Mouse (Mus musculus) kidney, embryonic 14.5 days (tissue): ENCODE data around the gene Ubap2. TPM values are rescaled to one million over a fixed set of nuclear protein-coding genes. Genes with fewer than 3 reads are reported as not detected.

Experiments
- ATAC-seq: fragments of 200-750 bp; cut with Nextera tagmentation; 2 replicates; pipeline ENCODE4 v1.8.0; 2017; ENCODE audit warnings: moderate number of reproducible peaks, mild to moderate bottlenecking, moderate TSS enrichment, moderate library complexity; ENCODE audit not compliant: low FRiP score, low TSS enrichment
- H3K27ac ChIP-seq: fragments of 300-500 bp; sonication (generic); 2 replicates; pipeline ENCODE4 v1.5.1; 2014; ENCODE audit warnings: low read depth, mild to moderate bottlenecking, low read length, moderate library complexity, mixed read lengths
- H3K27me3 ChIP-seq: fragments of 300-500 bp; sonication (generic); 2 replicates; pipeline ENCODE4 v1.6.1; 2014; ENCODE audit warnings: mild to moderate bottlenecking, low read length; ENCODE audit not compliant: control insufficient read depth, insufficient read depth
- H3K36me3 ChIP-seq: fragments of 300-500 bp; sonication (generic); 2 replicates; pipeline ENCODE4 v1.6.1; 2014; ENCODE audit warnings: low read length, mixed read lengths; ENCODE audit not compliant: control insufficient read depth, insufficient read depth
- H3K4me1 ChIP-seq: fragments of 300-500 bp; sonication (generic); 2 replicates; pipeline ENCODE4 v1.6.1; 2014; ENCODE audit warnings: low read length, mixed read lengths; ENCODE audit not compliant: control insufficient read depth, insufficient read depth
- H3K4me2 ChIP-seq: fragments of 300-500 bp; sonication (generic); replicated peaks from 2 replicates; pipeline ENCODE4 v1.6.1; 2014; ENCODE audit warnings: low read depth, mild to moderate bottlenecking, low read length
- H3K4me3 ChIP-seq: fragments of 300-500 bp; sonication (generic); 2 replicates; pipeline ENCODE4 v1.5.1; 2014; ENCODE audit warnings: mild to moderate bottlenecking, low read length
- H3K9ac ChIP-seq: fragments of 300-500 bp; sonication (generic); 2 replicates; pipeline ENCODE4 v1.6.1; 2014; ENCODE audit warnings: low read depth, mild to moderate bottlenecking, low read length, moderate library complexity
- H3K9me3 ChIP-seq: fragments of 300-500 bp; sonication (generic); 2 replicates; pipeline ENCODE4 v1.6.1; 2016; ENCODE audit warnings: low read length; ENCODE audit not compliant: control insufficient read depth
- WGBS: fragments of 180-500 bp; shearing (Covaris S2); extraction: QIAGEN DNeasy Blood & Tissue Kit; methylation state at CpG from one replicate; pipeline ENCODE4 v1.1.7; 2014; 5-methylcytosine and 5-hydroxymethylcytosine counted together
- polyA plus RNA-seq: library from polyadenylated mRNA; unstranded; fragments of >200 nt; fragmentation: Nextera tagmentation; extraction: Ambion mirVana; gene quantifications from 2 replicates; pipeline ENCODE4 v1.2.1, GENCODE M21; 2014

The Ubap2 gene
- polyA plus RNA-seq, 1 experiment from 2014 or later, result 65.5 TPM

DNA sequence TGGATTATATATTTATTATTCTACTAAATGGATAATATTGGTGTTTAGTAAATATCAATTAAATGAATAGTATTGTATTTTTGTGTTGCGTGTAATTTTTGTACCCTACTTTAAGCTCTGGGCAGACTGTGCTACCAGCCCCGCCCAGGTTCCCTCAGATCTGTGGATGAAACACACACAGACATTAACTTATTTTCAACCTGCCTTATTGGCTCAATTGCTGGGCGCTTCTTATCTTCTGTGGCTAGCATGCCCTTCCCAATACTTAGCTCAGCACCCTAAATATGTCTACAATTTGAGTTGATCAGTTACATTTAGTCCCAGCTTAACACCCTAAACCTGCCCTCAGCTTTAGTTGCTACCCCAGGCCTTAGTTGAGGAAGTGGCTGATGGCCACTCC is 113.7 kb downstream of the Ubap2 start:
- H3K9ac ChIP-seq, result no peak overlapping the region
- H3K27ac ChIP-seq, result no peak overlapping the region
- H3K4me3 ChIP-seq, result no peak overlapping the region
- 93% methylated on average over 3 of the region's 3 CpGs for WGBS
- H3K4me1 ChIP-seq, result no peaks in the 10 kb centered on the region
- H3K4me2 ChIP-seq, result no peak overlapping the region
- no peak for ATAC-seq
- H3K27me3 ChIP-seq, result no peaks in the 10 kb centered on the region
- H3K9me3 ChIP-seq, result no peaks in the 10 kb centered on the region
- H3K36me3 ChIP-seq, result no peaks in the 10 kb centered on the region

DNA sequence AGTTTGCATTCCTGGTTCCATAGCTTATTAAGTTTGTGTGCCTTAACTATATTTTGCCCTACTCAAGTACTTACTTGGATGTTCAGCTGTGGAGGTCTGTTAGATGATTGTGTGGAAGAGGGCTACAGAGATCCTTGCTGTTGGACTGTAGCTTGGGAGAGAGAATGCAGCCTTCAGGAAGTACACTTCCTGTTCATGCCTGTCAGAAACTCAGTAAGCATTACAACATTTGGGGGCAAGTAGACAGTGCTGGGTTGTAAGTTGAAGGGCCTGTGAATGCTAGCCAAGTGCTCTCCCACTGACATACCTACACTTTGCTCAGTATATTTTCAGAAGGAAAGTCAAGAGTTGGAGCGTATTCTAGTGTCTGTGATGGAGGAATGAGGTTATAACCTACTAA is 116.7 kb downstream of the Ubap2 start:
- H3K4me3 ChIP-seq, result no peak overlapping the region
- H3K27me3 ChIP-seq, result no peaks in the 10 kb centered on the region
- H3K9me3 ChIP-seq, result no peaks in the 10 kb centered on the region
- H3K4me2 ChIP-seq, result no peak overlapping the region
- H3K36me3 ChIP-seq, result no peaks in the 10 kb centered on the region
- ATAC-seq, result no peak
- 84% methylated on average over 1 of the region's 1 CpGs for WGBS
- no peak overlapping the region for H3K27ac ChIP-seq
- H3K4me1 ChIP-seq, result no peaks in the 10 kb centered on the region
- no peak overlapping the region for H3K9ac ChIP-seq

DNA sequence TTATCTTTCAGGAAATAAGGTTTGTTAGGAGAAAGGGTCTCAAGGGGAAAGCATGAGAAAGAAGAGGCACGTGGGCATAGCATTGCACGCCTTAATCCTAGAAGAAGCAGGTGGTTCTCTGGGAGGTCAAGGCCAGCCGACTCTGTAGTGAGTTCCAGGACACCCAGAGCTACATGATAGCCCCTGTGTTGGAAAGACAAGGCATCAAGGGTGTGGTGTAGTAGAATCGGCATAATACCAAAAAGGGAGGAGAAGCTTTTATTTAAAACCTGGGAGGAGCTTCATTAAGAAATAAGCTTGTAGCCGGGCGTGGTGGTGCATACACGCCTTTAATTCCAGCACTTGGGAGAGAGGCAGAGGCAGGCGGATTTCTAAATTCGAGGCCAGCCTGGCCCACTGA is 118.0 kb downstream of the Ubap2 start:
- Histone ChIP-seq H3K4me1 (no peaks in the 10 kb centered on the region), H3K27ac (no peak overlapping the region), H3K9me3 (no peaks in the 10 kb centered on the region), H3K36me3 (no peaks in the 10 kb centered on the region), H3K4me3 (no peak overlapping the region), H3K4me2 (no peak overlapping the region), H3K27me3 (no peaks in the 10 kb centered on the region), H3K9ac (no peak overlapping the region)
- WGBS, result 82% methylated on average over 9 of the region's 9 CpGs
- ATAC-seq, result no peak

DNA sequence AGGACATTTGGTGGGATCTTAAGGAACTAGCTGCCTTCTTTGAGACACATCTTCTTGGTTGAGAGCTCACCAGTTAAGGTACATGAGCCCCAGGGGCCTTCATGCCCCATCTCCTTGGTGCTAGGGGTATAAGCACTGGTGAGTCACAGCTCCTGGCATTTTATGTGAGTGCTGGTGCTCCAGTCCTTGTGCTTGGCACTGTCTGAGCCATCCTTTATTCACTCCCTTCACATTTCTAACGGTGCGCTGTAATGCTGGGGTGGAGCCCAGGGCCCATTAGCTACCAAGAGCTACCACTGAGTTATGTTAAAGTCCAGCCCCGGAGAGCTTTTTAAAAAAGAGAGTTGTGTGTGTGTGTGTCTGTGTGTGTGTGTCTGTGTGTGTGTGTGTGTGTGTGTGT is 121.8 kb downstream of the Ubap2 start:
- no peak overlapping the region for H3K9ac ChIP-seq
- no peak for ATAC-seq
- 96% methylated on average over 3 of the region's 3 CpGs for WGBS

DNA sequence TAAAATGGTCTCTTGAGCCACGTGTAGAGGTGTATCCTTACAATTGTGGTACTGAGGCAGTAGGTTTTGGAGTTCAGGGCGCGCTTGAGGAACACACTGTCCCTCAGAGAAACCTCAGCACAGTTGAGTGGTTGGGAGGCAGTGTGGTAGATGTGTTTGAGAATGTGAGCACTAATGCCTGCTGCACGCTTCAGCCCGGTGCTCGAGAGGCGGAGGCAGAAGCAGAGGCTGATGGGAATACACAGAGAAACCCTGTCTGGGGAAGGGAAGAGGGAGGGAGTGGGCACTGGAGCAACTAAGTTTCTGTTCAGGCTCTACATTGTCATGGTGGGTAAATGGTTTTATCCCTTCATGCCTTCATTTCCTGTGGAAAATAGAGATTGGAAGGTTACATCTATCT is 123.8 kb downstream of the Ubap2 start:
- H3K4me3 ChIP-seq, result no peak overlapping the region
- H3K9me3 ChIP-seq, result no peaks in the 10 kb centered on the region
- H3K36me3 ChIP-seq, result no peaks in the 10 kb centered on the region
- no peaks in the 10 kb centered on the region for H3K27me3 ChIP-seq
- no peak overlapping the region for H3K4me2 ChIP-seq
- no peak overlapping the region for H3K27ac ChIP-seq
- no peaks in the 10 kb centered on the region for H3K4me1 ChIP-seq
- ATAC-seq, result no peak
- H3K9ac ChIP-seq, result no peak overlapping the region
- WGBS, result 96% methylated on average over 7 of the region's 7 CpGs

More for the DNA sequence above, 121.8 kb downstream of the Ubap2 start:
- no peak overlapping the region for H3K4me2 ChIP-seq
- no peaks in the 10 kb centered on the region for H3K27me3 ChIP-seq
- no peaks in the 10 kb centered on the region for H3K4me1 ChIP-seq
- H3K27ac ChIP-seq, result no peak overlapping the region
- no peaks in the 10 kb centered on the region for H3K9me3 ChIP-seq
- no peak overlapping the region for H3K4me3 ChIP-seq
- H3K36me3 ChIP-seq, result no peaks in the 10 kb centered on the region

DNA sequence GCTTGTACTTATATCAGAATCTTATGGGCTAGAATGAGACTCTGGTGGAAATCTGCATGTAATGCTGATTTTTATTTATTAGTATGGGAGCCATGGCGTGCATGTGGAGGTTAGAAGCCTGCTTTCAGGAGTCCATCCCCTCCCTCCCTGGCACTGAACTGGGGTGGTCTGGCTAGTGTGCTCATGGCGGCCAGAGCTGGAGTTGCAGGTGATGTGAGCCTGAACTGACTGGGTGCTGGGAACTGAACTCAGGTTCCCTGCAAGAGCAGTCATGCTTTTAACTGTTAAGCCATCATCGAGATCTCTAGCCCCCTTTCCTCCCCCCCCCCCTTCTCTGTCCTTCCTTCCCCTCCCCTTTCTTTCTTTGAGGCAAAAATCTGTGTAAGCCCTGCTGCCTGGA is 125.1 kb downstream of the Ubap2 start:
- no peaks in the 10 kb centered on the region for H3K4me1 ChIP-seq
- no peak overlapping the region for H3K27ac ChIP-seq
- no peaks in the 10 kb centered on the region for H3K9me3 ChIP-seq
- H3K36me3 ChIP-seq, result no peaks in the 10 kb centered on the region
- H3K4me2 ChIP-seq, result no peak overlapping the region
- H3K9ac ChIP-seq, result no peak overlapping the region
- WGBS, result 76% methylated on average over 3 of the region's 3 CpGs
- H3K4me3 ChIP-seq, result no peak overlapping the region
- no peak for ATAC-seq
- H3K27me3 ChIP-seq, result no peaks in the 10 kb centered on the region

Other genes with a start within 250 kb of the Ubap2 start
- 0.46 and 0.53 TPM in 2 replicates for gene Aqp7, start 227.0 kb downstream of the Ubap2 start, polyA plus RNA-seq
- gene Aqp3, start 177.0 kb downstream of the Ubap2 start, polyA plus RNA-seq, result 12.8 and 13.3 TPM in 2 replicates
- gene Nol6, start 150.7 kb downstream of the Ubap2 start, polyA plus RNA-seq, result 18.0 and 32.9 TPM in 2 replicates
- gene Ube2r2, start 139.4 kb downstream of the Ubap2 start, polyA plus RNA-seq, result 97.6 and 103 TPM in 2 replicates
- gene Dcaf12, start 39.7 kb upstream of the Ubap2 start, polyA plus RNA-seq, result 36.6 and 53.0 TPM in 2 replicates
- gene Ubap1, start 73.9 kb upstream of the Ubap2 start, polyA plus RNA-seq, result 39.7 and 59.5 TPM in 2 replicates
- 8.5 and 9.3 TPM in 2 replicates for gene Kif24, start 189.7 kb upstream of the Ubap2 start, polyA plus RNA-seq
- 61.5 and 75.7 TPM in 2 replicates for gene Nudt2, start 190.0 kb upstream of the Ubap2 start, polyA plus RNA-seq
- gene AI464131, start 227.9 kb upstream of the Ubap2 start, polyA plus RNA-seq, result 3.8 and 8.9 TPM in 2 replicates
- gene 1110017D15Rik, start 242.2 kb upstream of the Ubap2 start, polyA plus RNA-seq, result 0.93 and 1.0 TPM in 2 replicates